Mouse (Mus musculus): Measurements from ENCODE around the gene Prkg1.

GRCm38 (mm10) chr19:30631051-30631450 is 1133.8 kb downstream of the Prkg1 start:
- no peak for TF ChIP-seq CTCF (IDR thresholded peaks at IDR 0.05; ENCODE audit: borderline replicate concordance, insufficient read depth, low read length)
- TF ChIP-seq POLR2A (IDR thresholded peaks at IDR 0.05; ENCODE audit: low read depth, low read length), result no peak
